Mouse (Mus musculus) neutrophil, adult 5-6 weeks (primary cell): ENCODE measurements around the gene Tbc1d5. TPM values are rescaled to one million over a fixed set of nuclear protein-coding genes. Genes with fewer than 3 reads are reported as not detected.

Experiments used
- ATAC-seq: fragments of 151-379, 151-347 bp; 2 replicates; pipeline ENCODE4 v1.8.0; 2017; ENCODE audit warnings: mild to moderate bottlenecking, moderate TSS enrichment; ENCODE audit not compliant: insufficient number of reproducible peaks, poor library complexity, low FRiP score, severe bottlenecking; ENCODE audit errors: extremely low read depth
- total RNA-seq: library from RNA; stranded (forward); fragments of 200-1000 nt; gene quantifications from 2 replicates; pipeline ENCODE4 v1.2.3, GENCODE M21; 2017

Gene Tbc1d5
- total RNA-seq = 45.3 and 48.0 TPM in 2 replicates

- peak; percentile 86 for ATAC-seq
Observed at GRCm38 (mm10) chr17:51179195-51179953, at the start of gene Tbc1d5. Tbc1d5 (minus strand) TSS chr17:51179352.

- no peak for ATAC-seq
Observed at GRCm38 (mm10) chr17:51226056-51226455, 46.9 kb upstream of the Tbc1d5 start.

GRCm38 (mm10) chr17:51223152-51223551 is 44.0 kb upstream of the Tbc1d5 start:
- no peak for ATAC-seq

- no peak for ATAC-seq
Observed at GRCm38 (mm10) chr17:51221075-51221474, 41.9 kb upstream of the Tbc1d5 start.

- peak; percentile 81; the same call in 1 of the 2 replicates for ATAC-seq
Observed at GRCm38 (mm10) chr17:51219897-51220296, 40.7 kb upstream of the Tbc1d5 start.

- no peak for ATAC-seq
Observed at GRCm38 (mm10) chr17:51216426-51216825, 37.3 kb upstream of the Tbc1d5 start.

GRCm38 (mm10) chr17:51209565-51209964 is 30.4 kb upstream of the Tbc1d5 start:
- ATAC-seq = peak; percentile 73; the same call in 1 of the 2 replicates

GRCm38 (mm10) chr17:51204643-51205042 is 25.5 kb upstream of the Tbc1d5 start:
- no peak for ATAC-seq

- ATAC-seq = no peak
Observed at GRCm38 (mm10) chr17:51195561-51195960, 16.4 kb upstream of the Tbc1d5 start.

- ATAC-seq = no peak
Observed at GRCm38 (mm10) chr17:51194787-51195186, 15.6 kb upstream of the Tbc1d5 start.

- no peak for ATAC-seq
Observed at GRCm38 (mm10) chr17:51191381-51191780, 12.2 kb upstream of the Tbc1d5 start.

- no peak for ATAC-seq
Observed at GRCm38 (mm10) chr17:51182715-51183114, 3.6 kb upstream of the Tbc1d5 start.

GRCm38 (mm10) chr17:51178491-51179194 is 509 bp downstream of the Tbc1d5 start:
- ATAC-seq = peak; percentile 66

- ATAC-seq = no peak
Observed at GRCm38 (mm10) chr17:51177923-51178322, 1.2 kb downstream of the Tbc1d5 start.

GRCm38 (mm10) chr17:51172332-51172731 is 6.8 kb downstream of the Tbc1d5 start:
- no peak for ATAC-seq

GRCm38 (mm10) chr17:51171504-51171903 is 7.6 kb downstream of the Tbc1d5 start:
- no peak for ATAC-seq

- ATAC-seq = no peak
Observed at GRCm38 (mm10) chr17:51169911-51170310, 9.2 kb downstream of the Tbc1d5 start.

GRCm38 (mm10) chr17:51162366-51162765 is 16.8 kb downstream of the Tbc1d5 start:
- ATAC-seq = no peak

GRCm38 (mm10) chr17:51159261-51159660 is 19.9 kb downstream of the Tbc1d5 start:
- no peak for ATAC-seq

- ATAC-seq = no peak
Observed at GRCm38 (mm10) chr17:51150999-51151398, 28.2 kb downstream of the Tbc1d5 start.
